Mouse (Mus musculus) adrenal gland, postnatal 25 days (tissue): Measurements from ENCODE around the gene Adk. TPM values are rescaled to one million over a fixed set of nuclear protein-coding genes. Genes with fewer than 3 reads are reported as not detected.

Experiments
- DNase-seq: peaks from one replicate; pipeline ENCODE4 v3.0.0; 2021; ENCODE audit warnings: mixed read lengths
- total RNA-seq: library from RNA; stranded (reverse); gene quantifications from 2 replicates; pipeline ENCODE4 v1.2.3, GENCODE M21; 2021

Gene Adk
- total RNA-seq, 1 experiment from 2014 or later: 122 TPM

GRCm38 (mm10) chr14:21271472-21271871, 219.1 kb downstream of the Adk start:
- DNase-seq: no peak

DNA sequence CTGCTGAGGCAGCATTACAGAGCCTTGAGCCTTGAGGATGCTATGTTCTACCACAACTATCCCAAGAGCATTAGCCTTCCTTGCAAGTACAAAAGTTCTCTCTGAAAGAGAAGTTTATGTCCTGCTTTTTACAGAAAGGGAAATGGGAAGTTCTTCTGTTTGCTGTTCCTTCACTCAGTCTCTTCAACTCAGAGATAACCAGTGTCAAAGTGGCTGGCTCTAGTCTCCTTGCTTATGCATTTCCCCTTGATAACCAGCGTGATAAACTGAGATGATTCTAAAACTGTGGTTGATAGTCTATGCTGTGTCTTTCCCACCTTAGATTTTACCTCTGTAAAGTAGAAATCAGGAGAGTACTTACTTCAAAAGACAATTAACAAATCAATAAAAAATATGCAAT, 223.4 kb downstream of the Adk start:
- no peak for DNase-seq

GRCm38 (mm10) chr14:21278290-21278689, 225.9 kb downstream of the Adk start:
- no peak for DNase-seq

- no peak for DNase-seq
Observed at GRCm38 (mm10) chr14:21278907-21279535, 226.6 kb downstream of the Adk start.

DNA sequence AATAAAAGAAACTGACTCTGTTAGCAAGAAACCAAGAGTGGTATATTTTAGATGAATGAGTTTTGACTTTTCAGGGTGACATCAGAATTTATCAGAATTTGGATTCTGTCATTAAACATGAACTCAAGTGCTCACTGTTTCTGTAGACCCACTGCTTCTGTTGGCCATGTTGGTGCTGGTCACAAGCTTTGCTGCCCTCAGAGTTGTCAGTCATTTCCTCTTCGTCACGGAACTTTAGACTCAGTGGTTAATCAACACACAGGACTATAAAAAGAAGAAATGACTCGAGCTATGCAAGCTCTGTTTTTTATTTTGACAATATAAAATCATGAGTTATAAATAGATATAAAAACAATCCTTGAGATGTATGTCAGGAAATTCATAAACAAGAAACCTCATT, 228.1 kb downstream of the Adk start:
- DNase-seq: no peak

GRCm38 (mm10) chr14:21281506-21281905, 229.1 kb downstream of the Adk start:
- no peak for DNase-seq

- DNase-seq: no peak
Observed at GRCm38 (mm10) chr14:21284116-21284515, 231.7 kb downstream of the Adk start.

GRCm38 (mm10) chr14:21284847-21285246, 232.5 kb downstream of the Adk start:
- no peak for DNase-seq

GRCm38 (mm10) chr14:21286274-21286673, 233.9 kb downstream of the Adk start:
- DNase-seq: no peak

DNA sequence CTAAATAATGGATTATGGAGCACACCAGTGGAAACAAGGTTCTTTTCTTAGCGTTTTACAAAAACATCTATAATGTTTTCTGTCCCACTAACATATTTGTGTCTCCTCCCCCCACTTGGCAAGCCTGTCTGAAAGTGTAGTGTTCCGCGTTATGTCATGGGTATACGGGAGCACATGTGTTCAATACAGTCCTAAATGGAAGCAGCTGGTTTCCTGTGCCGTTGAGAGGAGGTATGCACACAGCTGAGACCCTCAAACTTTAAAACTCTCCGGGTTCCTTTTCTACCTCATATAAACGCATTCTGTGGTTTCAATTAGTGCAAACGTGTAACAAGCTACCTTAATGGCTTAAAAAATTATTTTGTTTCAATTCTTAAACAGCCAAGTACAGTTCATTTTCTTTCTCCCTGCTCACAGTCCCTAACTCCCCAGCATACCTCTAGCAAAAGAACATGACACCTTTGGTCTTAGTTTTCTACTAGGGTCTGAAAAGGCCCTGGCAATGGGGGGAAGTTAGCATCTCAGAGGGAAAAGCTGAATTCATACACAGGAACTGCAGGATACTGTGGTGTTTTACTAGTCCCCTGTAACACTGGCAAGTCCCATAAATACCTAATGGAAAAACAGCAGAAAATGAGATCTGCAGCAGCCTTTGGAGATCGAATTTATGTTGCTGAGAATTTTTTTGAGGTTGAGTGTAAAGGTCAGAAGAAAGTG, 235.5 kb downstream of the Adk start:
- no peak for DNase-seq

- no peak for DNase-seq
Observed at GRCm38 (mm10) chr14:21299743-21300142, 247.4 kb downstream of the Adk start.

- DNase-seq: peak; percentile 13
Observed at GRCm38 (mm10) chr14:21304815-21305214, 252.4 kb downstream of the Adk start.

GRCm38 (mm10) chr14:21308349-21308936, 256.1 kb downstream of the Adk start:
- DNase-seq: no peak

DNA sequence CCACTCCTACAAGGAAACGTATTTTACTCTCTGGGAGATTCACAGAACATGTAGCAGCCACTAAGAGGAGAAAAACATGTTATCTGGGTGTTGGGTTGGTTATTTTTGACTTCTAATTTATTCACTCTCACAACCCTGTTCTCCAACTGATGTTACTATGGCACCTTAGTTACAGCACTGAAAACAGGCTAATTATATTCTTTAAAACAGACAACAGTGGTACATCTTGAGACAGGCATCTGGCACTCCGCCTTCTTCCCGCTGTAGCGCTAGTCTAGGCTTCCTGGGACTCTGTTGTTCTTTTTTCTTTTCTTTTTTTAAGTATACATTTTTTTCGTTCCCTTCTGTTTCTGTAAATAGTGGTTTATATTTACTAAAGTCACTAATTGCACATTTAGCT, 258.2 kb downstream of the Adk start:
- DNase-seq: no peak

DNA sequence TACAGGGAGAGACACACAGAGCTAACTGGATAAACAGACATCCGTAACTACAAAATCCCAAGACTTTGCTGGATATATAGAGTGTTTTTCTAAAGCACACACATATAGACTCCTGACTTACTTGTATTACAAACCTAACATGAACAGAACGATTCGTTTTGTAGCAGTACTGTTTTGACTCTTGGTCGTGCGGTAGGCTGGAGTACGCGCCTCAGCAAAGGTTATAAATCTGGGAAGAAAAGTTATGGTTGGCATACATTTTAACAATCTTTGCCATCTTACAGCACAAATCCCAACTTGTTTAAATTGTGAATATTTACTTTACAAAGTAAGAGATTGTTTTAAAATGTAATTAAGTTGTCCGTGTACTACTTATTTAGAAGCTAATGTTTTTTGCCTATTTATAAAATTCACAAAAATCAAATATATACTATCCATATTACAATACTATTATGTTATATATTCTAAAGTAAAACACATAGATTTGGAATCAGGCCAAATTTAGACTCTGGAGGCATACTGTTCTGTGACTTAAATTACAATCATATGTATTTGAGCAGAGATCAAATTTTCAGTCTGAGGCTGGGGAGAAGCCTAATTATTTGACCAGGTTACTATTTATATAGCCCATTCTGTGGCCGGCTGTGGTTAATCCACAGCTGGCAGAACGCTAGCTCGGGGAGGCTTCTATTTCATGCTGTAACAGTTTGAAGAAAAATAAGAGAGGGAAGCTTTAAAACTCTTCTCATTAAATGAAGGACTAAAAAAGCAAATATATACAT, 261.4 kb downstream of the Adk start:
- no peak for DNase-seq

- no peak for DNase-seq
Observed at GRCm38 (mm10) chr14:21314466-21314865, 262.1 kb downstream of the Adk start.

DNA sequence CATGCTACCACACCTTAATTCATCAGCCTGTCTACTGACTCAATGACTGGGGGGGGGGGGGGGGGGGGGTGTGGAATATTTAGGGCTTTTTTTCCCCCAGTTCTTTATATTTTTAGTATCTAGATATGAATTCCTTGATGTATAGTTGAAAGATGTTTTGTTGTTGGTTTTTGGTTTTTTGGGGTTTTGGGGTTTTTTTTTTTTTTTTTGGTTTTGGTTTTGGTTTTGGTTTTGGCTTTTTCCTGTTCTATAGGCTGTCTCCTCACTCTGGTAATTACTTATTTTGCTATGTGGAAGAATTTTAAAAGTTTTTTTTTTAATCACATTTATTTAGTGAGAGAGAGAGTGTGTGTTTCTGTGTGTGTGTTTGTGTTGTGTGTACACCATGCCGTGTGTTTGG, 282.5 kb downstream of the Adk start:
- DNase-seq: no peak

GRCm38 (mm10) chr14:21335691-21336314, 283.4 kb downstream of the Adk start:
- DNase-seq: no peak

DNA sequence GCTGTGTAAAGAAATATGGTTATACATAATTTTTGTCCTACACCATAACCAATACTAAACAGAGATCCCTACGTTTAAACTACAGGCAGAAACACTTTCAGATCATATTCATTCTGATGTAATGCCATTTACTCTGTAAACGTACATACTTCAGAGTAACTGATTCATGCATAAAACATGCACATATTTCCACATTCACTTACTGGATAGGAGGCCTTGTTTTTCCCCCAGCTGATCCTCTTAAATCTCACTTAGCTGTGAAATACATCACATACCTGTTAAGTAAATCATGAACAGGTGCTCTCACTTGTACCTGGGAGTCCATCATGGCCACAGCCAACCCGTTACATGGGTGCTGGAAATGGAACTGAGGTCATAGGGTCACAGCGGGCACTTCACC, 285.6 kb downstream of the Adk start:
- no peak for DNase-seq

- no peak for DNase-seq
Observed at GRCm38 (mm10) chr14:21341195-21341594, 288.8 kb downstream of the Adk start.

GRCm38 (mm10) chr14:21342984-21343383, 290.6 kb downstream of the Adk start:
- DNase-seq: no peak

- DNase-seq: no peak
Observed at GRCm38 (mm10) chr14:21344896-21345295, 292.5 kb downstream of the Adk start.
